Mouse (Mus musculus): ENCODE measurements around the gene Gm7579.
"Not testable (repeated sequence)": the region's sequence is repeated elsewhere in the genome, so short reads cannot be mapped to it uniquely, and the experiment has no call there.

Gene Gm7579

GRCm38 (mm10) chr7:142211559-142211958 is at the start of gene Gm7579:
Gene Gm7579 (plus strand): TSS chr7:142211859.
- no peak for DNase-seq (ENCODE audit: low spot score in 2 of 2)

GRCm38 (mm10) chr7:142165639-142166038 is 46.0 kb upstream of the Gm7579 start, which contains the start of gene Gm4553:
Gene Gm4553 (minus strand): TSS chr7:142165739.
- not testable (repeated sequence) for DNase-seq (ENCODE audit: low spot score in 2 of 2)

- DNase-seq (ENCODE audit: low spot score in 2 of 2): no peak
These were observed 41.8 kb upstream of the Gm7579 start for GRCm38 (mm10) chr7:142169836-142170235.

DNA sequence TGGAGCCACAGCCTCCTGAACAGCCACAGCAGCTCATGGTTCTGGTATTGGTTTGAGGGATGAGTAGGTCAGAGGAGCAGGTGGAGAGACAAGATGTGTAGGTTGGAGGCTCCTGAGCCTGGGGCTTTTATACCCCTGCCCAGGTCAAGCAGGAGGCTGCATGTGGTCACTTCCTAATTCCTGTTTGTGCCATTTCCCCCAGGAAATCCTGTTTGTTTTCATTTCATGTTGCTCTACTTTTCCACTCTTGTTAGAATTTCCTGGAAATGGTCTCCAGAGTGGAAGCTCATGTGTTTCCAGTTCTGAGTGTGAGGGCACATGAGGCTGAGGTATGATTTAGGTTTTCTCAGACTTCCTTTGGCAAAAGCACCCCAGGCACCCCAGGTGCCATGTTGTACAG is 35.8 kb upstream of the Gm7579 start, which contains the start of gene Krtap5-2:
TSS of gene Krtap5-2 (minus strand) at position 101 of the 400 bp plus-strand sequence.
- not testable (repeated sequence) for DNase-seq (ENCODE audit: low spot score in 2 of 2)

DNA sequence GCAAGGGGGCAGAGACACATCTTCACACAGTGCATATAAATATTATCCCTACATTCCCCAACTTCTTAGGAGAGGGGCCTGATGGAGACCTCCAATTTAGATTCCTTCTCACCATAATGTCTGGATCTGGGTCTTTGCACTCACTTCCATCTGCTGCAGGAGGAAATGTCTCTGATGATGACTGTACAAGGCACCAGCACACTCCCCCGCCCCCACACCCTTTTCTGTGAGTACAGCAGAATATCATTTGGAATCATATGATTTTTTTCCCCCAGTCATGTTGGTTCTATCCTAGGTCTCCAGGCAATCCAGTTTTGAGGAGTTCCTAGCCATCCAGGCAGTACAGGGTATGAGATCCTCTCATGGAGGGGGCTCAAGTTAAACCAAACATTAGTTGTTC is 33.0 kb upstream of the Gm7579 start:
- DNase-seq (ENCODE audit: low spot score in 2 of 2): peak in 1 of 2 experiments; percentile 4

DNA sequence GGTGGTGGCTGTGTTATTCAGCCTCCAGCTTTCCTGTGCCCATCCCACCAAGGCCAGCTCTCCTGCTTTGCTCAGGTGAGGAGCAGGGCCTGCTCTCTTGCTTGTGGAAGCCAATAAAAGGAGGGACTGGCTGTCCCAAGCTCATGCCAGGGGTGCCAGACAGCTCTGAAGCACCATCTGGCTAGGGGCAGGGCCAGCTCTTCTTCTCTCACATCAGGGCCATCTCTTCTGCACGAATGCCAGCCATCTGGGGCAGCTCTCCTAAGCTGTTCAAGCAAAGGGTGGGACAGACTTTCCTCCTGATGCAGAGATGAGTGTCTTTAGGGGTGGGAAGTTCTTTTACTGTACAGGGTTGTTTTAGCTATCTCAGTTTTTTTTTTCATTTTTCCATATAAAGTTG is 30.6 kb upstream of the Gm7579 start:
- DNase-seq (ENCODE audit: low spot score in 2 of 2): no peak

GRCm38 (mm10) chr7:142188156-142188555 is 23.5 kb upstream of the Gm7579 start:
- no peak for DNase-seq (ENCODE audit: low spot score in 2 of 2)

GRCm38 (mm10) chr7:142190289-142190688 is 21.4 kb upstream of the Gm7579 start, which contains the start of gene Gm10153:
Gene Gm10153 (minus strand): TSS chr7:142190389.
- no peak for DNase-seq (ENCODE audit: low spot score in 2 of 2)

- no peak for DNase-seq (ENCODE audit: low spot score in 2 of 2)
These were observed 12.9 kb upstream of the Gm7579 start for GRCm38 (mm10) chr7:142198748-142199147.

DNA sequence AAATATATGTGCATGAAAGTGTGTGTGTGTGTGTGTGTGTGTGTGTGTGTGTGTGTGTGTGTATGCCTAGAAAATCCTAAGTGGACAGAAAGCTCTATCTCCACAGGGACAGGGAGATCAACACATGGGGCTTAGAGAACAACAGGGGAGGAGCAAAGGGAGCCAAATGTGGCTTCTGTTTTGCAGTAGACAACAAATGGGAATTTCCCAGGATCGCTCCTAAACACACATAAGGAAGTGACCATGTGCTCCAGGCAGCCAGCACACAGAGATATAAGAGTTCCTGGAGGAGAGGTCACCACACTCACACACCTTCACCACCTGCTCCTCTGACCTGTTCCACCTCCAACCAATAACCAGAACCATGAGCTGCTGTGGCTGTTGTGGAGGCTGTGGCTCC is 10.6 kb upstream of the Gm7579 start, which contains the start of gene Krtap5-3:
TSS of gene Krtap5-3 (plus strand) at position 301 of the 400 bp plus-strand sequence.
- DNase-seq (ENCODE audit: low spot score in 2 of 2): no peak

DNA sequence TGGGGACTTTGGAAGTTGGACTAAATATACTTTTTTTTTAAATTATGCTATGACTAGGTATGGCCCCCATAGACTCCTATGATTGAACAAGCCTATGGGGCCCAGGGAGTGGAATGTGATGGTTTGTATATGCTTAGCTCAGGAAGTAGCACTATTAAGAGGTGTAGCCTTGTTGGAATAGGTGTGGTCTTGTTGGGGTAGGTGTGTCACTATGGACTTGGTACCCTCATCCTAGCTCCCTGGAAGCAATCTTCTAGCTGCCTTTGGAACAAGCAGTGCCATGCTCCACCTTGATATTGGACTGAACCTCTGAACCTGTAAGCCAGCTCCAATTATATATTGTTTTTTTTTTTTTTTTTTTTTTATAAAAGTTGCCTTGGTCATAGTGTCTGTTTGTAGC is 6.2 kb upstream of the Gm7579 start:
- DNase-seq (ENCODE audit: low spot score in 2 of 2): no peak

- DNase-seq (ENCODE audit: low spot score in 2 of 2): not testable (repeated sequence)
These were observed 4.8 kb upstream of the Gm7579 start for GRCm38 (mm10) chr7:142206891-142207290.

DNA sequence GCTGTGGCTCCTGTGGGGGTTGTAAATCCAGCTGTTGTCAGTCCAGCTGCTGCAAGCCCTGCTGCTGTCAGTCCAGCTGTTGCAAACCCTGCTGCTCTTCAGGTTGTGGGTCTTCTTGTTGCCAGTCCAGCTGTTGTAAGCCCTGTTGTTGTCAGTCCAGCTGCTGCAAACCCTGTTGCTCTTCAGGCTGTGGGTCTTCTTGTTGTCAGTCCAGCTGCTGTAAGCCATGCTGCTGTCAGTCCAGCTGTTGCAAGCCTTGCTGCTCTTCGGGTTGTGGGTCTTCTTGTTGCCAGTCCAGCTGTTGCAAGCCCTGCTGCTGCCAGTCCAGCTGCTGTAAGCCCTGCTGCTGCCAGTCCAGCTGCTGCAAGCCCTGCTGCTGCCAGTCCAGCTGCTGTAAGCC is 477 bp downstream of the Gm7579 start:
- DNase-seq (ENCODE audit: low spot score in 2 of 2): not testable (repeated sequence)

DNA sequence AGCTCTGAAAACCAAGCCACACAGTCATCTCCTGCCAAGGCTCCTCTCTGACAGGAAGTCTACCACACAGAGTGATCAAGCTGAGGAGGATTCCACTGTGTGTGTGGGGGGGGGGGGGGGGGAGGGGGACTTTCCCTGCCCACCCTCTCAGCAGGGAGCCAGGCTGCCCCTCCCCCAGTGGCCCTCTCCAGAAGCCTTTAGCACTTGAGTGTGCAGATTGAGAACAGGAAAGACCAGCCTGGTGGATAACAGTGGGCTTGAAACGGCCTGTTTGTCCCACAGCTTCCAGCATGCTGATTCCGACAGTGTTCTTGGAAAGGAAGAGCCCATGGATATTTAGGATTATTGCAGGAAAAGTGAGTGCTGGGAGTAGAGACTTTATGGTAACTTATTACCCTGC is 12.9 kb downstream of the Gm7579 start:
- no peak for DNase-seq (ENCODE audit: low spot score in 2 of 2)

DNA sequence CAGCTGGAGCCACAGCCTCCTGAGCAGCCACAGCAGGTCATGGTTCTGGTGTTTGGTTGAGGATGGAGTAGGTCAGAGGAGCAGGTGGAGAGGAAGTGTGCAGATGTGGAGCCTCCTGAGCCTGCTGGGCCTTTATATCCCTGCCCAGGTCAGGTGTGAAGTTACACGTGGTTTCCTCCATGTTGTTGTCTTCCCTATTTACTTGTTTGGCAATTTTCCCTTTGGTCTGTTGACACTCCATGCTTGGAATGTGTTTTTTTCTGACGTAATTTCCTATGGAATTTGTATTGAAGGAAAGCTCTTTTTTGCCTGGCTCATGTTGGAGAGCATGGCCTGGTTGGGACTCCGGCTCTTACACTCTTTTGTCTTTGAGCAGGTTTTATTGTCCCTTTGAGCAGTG is 18.2 kb downstream of the Gm7579 start, which contains the start of gene Krtap5-5:
TSS of gene Krtap5-5 (minus strand) at position 101 of the 400 bp plus-strand sequence.
- not testable (repeated sequence) for DNase-seq (ENCODE audit: low spot score in 2 of 2)

GRCm38 (mm10) chr7:142231540-142231939 is 19.9 kb downstream of the Gm7579 start:
- DNase-seq (ENCODE audit: low spot score in 2 of 2): no peak

GRCm38 (mm10) chr7:142240978-142241377 is 29.3 kb downstream of the Gm7579 start, which contains the start of gene Gm40460:
Gene Gm40460 (minus strand): TSS chr7:142241078.
- no peak for DNase-seq (ENCODE audit: low spot score in 2 of 2)

GRCm38 (mm10) chr7:142249824-142250223 is 38.2 kb downstream of the Gm7579 start:
- no peak for DNase-seq (ENCODE audit: low spot score in 2 of 2)

DNA sequence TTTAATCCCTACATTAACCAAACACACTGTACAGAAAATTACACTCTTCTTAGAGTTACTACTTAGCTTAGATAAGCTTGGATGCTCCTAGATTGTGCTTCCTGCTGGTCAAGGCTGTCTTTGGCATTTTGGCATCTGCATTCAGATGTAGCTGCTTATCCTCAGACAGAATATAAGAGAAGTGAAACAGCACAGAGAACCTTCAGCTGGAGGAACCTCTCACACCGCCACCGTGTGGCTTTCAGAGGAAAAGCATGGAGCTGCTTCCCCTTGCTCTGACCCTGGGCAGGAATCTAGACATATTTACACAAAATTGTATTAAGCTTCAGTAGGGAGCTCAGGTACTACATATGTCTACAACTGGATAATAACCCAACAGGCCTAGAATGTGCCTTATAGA is 43.9 kb downstream of the Gm7579 start:
- DNase-seq (ENCODE audit: low spot score in 2 of 2): peak; percentile 1 to 2

GRCm38 (mm10) chr7:142258254-142258653 is 46.6 kb downstream of the Gm7579 start, which contains the start of gene Gm2431:
Gene Gm2431 (minus strand): TSS chr7:142258354.
- DNase-seq (ENCODE audit: low spot score in 2 of 2): not testable (repeated sequence)

All from right cerebral cortex, postnatal 36 days (tissue).